Mouse (Mus musculus) MN1 (cell line): ENCODE measurements around the gene Ubr4.

ENCODE experiments used
- DNase-seq: peaks from one replicate; pipeline ENCODE4 v3.0.0-alpha.2; 2016; ENCODE audit warnings: low spot score

Gene Ubr4

DNA sequence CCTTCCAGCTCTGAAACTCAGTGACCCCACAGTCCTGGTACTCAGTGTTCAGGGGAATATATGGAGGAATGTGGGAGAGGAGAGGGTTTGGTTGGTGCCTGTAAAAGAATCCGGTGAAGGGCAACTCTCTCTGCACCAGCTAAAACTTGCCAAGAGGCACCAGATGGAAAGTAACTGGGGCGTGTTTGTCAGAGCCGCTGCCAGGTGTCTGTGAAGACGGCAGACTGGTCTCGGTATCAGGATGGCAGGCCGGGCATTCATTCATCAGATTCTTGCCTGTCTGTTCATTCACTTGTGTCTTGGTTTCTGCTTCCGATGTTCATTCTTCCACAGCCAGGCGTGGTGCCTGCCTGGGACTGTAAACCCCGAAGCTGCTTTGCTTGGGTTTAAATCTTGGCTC is 184.3 kb downstream of the Ubr4 start:
- DNase-seq, result no peak
